Mouse (Mus musculus) lung, adult 2 months (tissue): Measurements from ENCODE around the gene Nup210l. TPM values are rescaled to one million over a fixed set of nuclear protein-coding genes. Genes with fewer than 3 reads are reported as not detected.
"Not testable (repeated sequence)": the region's sequence is repeated elsewhere in the genome, so short reads cannot be mapped to it uniquely, and the experiment has no call there.

Experiments
- DNase-seq: peaks from one replicate; pipeline ENCODE4 v3.0.0; 2022
- H3K4me1 ChIP-seq: fragments of 200-500 bp; 2 replicates; pipeline ENCODE4 v1.6.1; 2011; ENCODE audit warnings: low read length; ENCODE audit not compliant: control insufficient read depth, insufficient read depth
- H3K4me3 ChIP-seq: fragments of 200-500 bp; replicated peaks from 2 replicates; pipeline ENCODE3; 2011; ENCODE audit warnings: low read depth, mild to moderate bottlenecking, control low read depth, low read length; ENCODE audit errors: extremely low read depth
- CTCF ChIP-seq: fragments of 200-500 bp; IDR thresholded peaks from 2 replicates; pipeline ENCODE4 v1.5.1; 2011; ENCODE audit warnings: mild to moderate bottlenecking, low read length, control low read depth; ENCODE audit not compliant: insufficient read depth
- POLR2A ChIP-seq: fragments of 200-500 bp; IDR thresholded peaks from 2 replicates; pipeline ENCODE4 v1.6.1; 2011; ENCODE audit warnings: low read depth, mild to moderate bottlenecking, control low read depth, low read length, borderline replicate concordance; ENCODE audit errors: extremely low read depth
- WGBS: fragments of 180-500 bp; shearing (Covaris S2); methylation state at CpG from one replicate; pipeline ENCODE4 v1.1.7; 2018; 5-methylcytosine and 5-hydroxymethylcytosine counted together
- polyA plus RNA-seq: library from polyadenylated mRNA; depleted of rRNA; stranded (reverse); fragments of >200 nt; gene quantifications from 2 replicates; pipeline ENCODE4 v1.2.3, GENCODE M21; 2012

Nup210l gene
- polyA plus RNA-seq, 1 experiment, result 0.58 TPM

DNA sequence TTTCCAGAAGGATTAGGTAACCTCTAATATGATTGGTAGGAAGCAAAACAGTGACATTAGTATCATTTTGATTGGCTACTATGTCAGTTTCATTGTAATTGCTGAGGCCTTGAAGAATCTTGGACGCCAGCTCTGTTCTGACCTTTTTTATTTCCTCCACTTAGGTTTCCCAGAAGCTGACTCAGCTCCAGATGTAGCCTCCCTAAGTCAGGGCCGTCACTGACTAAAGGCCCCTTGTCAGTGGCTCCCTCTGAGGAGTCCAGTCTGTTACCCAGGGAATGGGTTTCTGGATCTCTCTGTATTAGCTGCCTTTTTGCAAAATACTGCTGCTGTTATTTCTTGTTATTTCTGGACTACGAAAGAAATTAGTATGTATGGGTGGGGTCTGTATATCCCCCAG, 11.6 kb downstream of the Nup210l start:
- TF ChIP-seq POLR2A, result no peak
- TF ChIP-seq CTCF, result no peak
- H3K4me1 ChIP-seq, result no peaks in the 10 kb centered on the region
- no peak for DNase-seq
- 64% methylated on average over 3 of the region's 3 CpGs for WGBS
- no peak overlapping the region for H3K4me3 ChIP-seq

DNA sequence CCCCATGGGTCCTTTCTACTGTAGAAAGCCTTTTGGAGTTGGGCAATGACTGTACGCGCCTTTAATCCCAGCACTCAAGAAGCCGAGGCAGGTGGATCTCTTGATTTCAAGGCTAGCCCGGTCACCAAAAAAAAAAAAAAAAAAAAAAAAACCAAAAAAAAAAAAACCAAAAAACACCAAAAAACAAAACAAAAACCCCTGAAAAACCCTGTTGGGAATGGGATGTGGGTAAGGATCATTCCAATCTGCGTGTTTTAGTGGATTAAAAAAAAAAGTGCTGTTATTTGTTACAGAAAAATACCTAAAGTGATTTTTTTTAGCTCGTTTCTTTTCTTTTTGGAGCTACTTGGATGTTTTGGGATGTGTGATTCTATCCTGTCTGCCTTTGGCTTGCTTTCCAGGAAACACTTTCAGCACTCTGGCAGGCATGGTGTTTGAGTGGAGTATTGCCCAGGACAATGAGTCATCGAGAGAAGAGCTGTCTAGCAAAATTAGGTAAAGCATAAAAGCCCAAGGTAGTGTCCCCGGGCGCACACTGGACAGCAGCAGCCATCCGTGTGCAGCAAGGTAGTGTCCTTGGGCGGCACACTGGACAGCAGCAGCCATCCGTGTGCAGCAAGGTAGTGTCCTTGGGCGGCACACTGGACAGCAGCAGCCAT, 14.3 kb downstream of the Nup210l start:
- DNase-seq, result no peak
- WGBS, result 71% methylated on average over 13 of the region's 13 CpGs
- H3K4me3 ChIP-seq, result no peak overlapping the region
- TF ChIP-seq POLR2A, result no peak
- no peaks in the 10 kb centered on the region for H3K4me1 ChIP-seq

DNA sequence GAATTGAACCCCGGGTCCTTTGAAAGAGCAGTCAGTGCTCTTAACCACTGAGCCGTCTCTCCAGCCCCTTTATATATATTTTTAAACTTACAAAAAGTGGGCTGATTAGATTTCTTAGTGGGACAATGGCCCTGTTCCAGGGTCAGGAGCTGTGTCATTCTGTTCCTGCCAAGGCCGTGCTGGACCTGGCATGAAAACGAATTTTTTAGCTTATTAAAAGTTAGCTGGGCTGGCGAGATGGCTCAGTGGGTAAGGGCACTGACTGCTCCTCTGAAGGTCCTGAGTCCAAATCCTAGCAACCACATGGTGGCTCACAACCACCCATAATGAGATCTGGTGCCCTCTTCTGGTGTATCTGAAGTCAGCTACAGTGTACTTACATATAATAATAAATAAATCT, 18.1 kb downstream of the Nup210l start:
- not testable (repeated sequence) for DNase-seq, H3K4me3 ChIP-seq, H3K4me1 ChIP-seq
- 77% methylated on average over 5 of the region's 5 CpGs for WGBS

DNA sequence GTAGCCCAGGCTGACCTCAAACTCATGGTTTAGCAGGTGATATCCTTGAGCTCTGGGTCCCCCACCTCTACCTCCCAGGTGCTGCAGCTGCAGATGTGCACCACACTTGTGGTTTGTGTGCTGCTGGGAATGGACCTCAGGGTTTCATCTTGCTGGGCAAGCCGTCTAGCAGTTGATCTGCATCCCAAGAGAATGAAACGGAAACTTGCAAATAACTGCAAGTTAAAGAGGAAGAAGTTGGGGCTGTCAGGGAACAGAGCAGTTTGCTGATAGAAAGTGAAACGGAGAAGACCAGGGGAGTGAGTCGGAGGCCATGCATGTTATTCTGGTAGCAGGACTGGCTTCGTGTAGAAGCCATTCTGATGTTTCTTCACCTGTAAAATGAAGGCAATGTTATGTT, 21.8 kb downstream of the Nup210l start:
- WGBS, result 68% methylated on average over 5 of the region's 5 CpGs
- no peak for TF ChIP-seq POLR2A
- TF ChIP-seq CTCF, result no peak
- H3K4me3 ChIP-seq, result no peak overlapping the region
- no peaks in the 10 kb centered on the region for H3K4me1 ChIP-seq
- DNase-seq, result no peak

DNA sequence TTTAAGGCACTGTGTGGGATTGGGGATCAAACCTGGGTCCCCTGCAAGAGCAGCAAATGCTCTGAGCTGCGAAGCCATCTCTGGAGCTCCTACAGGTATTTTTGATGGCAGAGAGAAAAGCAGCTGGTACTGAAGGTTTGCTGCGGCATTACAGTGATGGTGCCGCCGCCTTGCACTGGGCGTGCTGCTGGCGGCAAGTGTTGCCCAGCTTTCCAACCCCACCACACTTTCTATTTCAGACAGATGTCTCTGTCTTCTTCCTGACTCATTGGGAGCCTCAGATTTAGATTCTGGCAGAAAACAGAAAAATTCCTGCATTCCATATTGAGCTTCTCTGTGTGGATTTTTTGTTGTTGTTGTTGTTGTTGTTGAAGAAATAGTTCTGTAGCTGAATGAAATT, 23.9 kb downstream of the Nup210l start:
- WGBS, result 84% methylated on average over 6 of the region's 6 CpGs

DNA sequence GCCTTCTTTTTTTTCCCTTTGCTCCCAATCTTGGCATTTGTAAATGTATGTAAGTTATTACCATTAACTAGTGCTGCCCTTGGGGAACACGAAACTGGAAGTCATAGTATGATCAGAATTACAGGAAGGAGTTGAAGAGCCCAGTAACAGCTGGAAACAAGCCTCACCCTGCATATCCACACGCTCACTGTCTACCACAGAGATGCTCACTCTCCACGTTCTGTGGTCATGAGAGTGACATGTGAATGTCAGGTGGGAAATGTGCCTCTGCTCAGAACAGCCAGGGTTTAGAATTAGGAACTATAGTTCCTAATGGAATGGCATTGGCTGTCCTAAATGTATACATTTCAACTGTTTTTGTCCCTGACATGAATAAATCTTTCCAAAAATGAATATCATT, 28.8 kb downstream of the Nup210l start:
- WGBS, result 72% methylated on average over 3 of the region's 3 CpGs
- no peaks in the 10 kb centered on the region for H3K4me1 ChIP-seq
- no peak for DNase-seq
- TF ChIP-seq CTCF (no peak), POLR2A (no peak)
- no peak overlapping the region for H3K4me3 ChIP-seq

More for the DNA sequence above, 23.9 kb downstream of the Nup210l start:
- Histone ChIP-seq H3K4me1 (no peaks in the 10 kb centered on the region), H3K4me3 (no peak overlapping the region)
- no peak for DNase-seq
- no peak for TF ChIP-seq POLR2A
- no peak for TF ChIP-seq CTCF

DNA sequence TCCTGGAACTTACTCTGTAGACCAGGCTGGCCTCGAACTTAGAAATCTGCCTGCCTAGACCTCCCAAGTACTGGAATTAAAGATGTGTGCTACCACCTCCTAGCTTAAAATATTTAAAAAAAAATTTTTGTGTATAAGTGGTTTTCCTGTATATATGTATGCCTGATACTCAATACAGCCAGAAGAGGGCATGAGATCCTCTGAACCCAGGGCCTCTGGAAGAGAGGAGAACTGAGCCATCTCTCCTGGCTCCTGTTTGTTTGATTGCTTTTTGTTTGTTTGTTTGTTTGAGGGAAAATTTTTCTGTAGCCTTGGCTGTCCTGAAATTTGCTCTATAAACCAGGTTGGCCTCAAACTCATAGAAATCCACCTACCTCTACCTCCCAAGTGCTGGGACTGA, 29.4 kb downstream of the Nup210l start:
- Histone ChIP-seq H3K4me3 (no peak overlapping the region), H3K4me1 (no peaks in the 10 kb centered on the region)
- 87% methylated on average over 1 of the region's 1 CpGs for WGBS
- TF ChIP-seq CTCF, result no peak
- no peak for DNase-seq

DNA sequence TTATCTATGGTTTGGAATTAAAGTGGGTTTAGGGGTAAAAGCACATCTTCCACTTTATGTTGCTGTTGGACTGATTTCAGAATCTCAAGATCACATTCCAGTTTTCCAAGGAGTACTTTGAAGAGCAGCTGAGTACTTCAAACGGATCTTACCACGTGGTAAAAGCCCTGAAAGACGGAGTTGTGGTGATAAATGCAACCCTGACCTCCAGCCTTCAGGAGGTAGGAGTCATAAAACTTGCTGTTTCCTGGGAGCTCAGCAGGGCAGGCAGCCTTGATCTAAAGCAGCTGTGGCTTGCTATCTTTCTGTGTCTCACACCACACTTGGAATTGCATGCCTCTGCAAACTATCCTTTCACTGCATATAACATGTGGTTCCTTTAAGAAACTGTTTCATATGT, 30.6 kb downstream of the Nup210l start:
- 38% methylated on average over 3 of the region's 3 CpGs for WGBS
- no peak for DNase-seq
- no peak overlapping the region for H3K4me3 ChIP-seq
- no peak for TF ChIP-seq POLR2A
- no peak for TF ChIP-seq CTCF
- H3K4me1 ChIP-seq, result no peaks in the 10 kb centered on the region

DNA sequence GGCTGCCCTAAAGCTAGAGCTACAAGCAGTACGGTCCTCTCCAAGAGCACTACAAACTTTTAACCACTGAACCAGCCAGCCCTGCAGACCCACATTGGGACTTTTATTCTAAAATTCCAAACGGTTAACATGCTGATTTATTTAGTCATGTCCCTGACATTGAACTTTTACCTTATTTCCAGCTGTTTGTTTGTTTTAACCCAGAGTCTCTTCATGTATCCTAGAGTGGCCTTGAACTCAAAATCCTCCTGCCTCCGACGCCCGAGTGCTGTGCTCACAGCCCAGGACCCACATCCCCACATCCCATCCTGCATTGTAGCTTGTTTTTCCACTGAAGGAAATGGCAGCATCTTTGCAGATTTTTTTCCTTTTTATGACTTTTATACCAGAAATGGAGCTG, 31.1 kb downstream of the Nup210l start:
- no peak for TF ChIP-seq POLR2A
- TF ChIP-seq CTCF, result no peak
- WGBS, result 54% methylated on average over 5 of the region's 5 CpGs
- no peak for DNase-seq
- Histone ChIP-seq H3K4me3 (no peak overlapping the region), H3K4me1 (no peaks in the 10 kb centered on the region)

DNA sequence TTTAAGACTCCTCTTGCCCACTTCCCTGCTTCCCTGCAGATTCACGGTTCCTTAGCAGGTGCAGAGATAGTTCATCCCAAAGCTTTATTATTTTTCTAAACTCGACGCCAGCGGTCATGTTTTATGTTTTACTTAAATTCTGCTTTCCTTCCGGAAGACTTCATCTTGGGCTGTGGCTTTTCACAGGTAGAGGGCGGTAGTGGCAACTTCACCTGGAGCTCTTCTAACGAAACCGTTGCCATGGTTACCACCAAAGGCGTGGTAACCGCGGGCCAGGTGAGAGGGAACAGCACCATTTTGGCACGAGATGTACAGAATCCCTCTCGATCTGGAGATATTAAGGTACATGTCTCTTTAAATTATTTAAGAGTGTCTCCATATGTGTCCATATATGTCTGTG, 32.7 kb downstream of the Nup210l start:
- TF ChIP-seq POLR2A (no peak), CTCF (0 out of 2 replicates have a peak, but pooled peaks have one; percentile 25)
- WGBS, result 41% methylated on average over 13 of the region's 13 CpGs
- H3K4me3 ChIP-seq, result no peak overlapping the region
- H3K4me1 ChIP-seq, result no peaks in the 10 kb centered on the region
- peak; percentile 32 for DNase-seq
